Mouse (Mus musculus) megakaryocyte progenitor cell, adult 5-6 weeks (primary cell): ENCODE data around the gene Raly. TPM values are rescaled to one million over a fixed set of nuclear protein-coding genes. Genes with fewer than 3 reads are reported as not detected.
"Not testable (repeated sequence)": the region's sequence is repeated elsewhere in the genome, so short reads cannot be mapped to it uniquely, and the experiment has no call there.

Experiments used
- ATAC-seq: replicated peaks from 2 replicates; pipeline ENCODE4 v1.8.0; 2016; ENCODE audit warnings: mild to moderate bottlenecking, moderate TSS enrichment, inconsistent platforms; ENCODE audit not compliant: poor library complexity
- total RNA-seq, 2 experiments: library from RNA; stranded (forward) in 1 of 2; stranded (reverse) in 1 of 2; fragments of 157-497, 149-512 nt in 1 of 2; fragments of 200-1000 nt in 1 of 2; gene quantifications; 2 replicates each; pipeline versions ENCODE4 v1.2.3 to v1.2.4; 2015 to 2017

Raly gene
- total RNA-seq, 2 experiments from 2014 or later, result 110 to 183 TPM

DNA sequence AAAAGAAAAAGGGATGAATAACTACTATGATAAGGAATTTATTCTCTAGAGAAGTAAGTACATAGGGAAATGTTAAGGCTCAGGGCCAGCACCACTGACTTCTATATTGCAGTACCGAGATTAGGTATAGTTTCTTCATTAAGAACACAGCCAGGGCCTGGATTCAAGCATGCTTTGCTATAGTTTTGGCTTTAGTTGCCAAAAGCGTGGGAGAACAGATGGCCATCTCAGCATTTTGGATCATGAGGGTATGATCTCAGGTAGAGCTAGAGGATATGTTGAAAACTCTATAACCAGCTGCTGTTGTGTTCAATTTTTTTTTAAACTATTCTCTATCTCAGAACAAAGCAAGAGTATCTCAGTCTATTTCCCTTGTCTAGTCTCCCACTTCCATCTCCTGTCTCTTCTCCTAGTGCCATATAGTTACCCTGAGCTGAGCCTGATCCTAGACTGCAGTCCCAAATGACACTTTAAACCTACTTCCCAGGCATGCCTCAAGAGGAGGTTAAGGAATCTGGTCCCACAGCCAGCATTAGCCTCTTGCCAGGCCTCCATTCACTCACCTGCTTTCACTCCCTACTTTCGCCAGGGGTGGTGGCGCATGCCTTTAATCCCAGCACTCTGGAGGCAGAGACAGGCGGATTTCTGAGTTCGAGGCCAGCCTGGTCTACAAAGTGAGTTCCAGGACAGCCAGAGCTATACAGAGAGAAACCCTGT lies 43.4 kb downstream of the Raly start:
- no peak for ATAC-seq

DNA sequence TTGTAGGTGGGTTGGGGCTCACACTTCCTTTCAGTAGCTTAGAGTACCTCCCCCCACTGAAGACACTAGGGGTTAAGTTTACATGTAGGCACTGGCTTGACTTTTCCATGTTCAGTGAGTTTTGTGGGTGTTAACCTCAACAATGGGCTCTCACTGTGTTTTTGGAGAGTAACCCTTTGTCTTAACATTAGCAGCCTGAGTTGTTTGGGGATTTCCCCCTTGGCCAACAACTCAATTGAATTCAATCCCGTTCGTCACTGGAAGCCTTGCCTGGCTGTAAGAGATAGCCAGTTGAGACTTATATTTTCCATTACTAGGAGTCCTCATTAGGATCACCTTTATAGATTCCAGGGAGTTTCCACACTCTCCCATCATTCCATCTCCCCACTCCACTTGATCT lies 45.6 kb downstream of the Raly start:
- ATAC-seq, result no peak

DNA sequence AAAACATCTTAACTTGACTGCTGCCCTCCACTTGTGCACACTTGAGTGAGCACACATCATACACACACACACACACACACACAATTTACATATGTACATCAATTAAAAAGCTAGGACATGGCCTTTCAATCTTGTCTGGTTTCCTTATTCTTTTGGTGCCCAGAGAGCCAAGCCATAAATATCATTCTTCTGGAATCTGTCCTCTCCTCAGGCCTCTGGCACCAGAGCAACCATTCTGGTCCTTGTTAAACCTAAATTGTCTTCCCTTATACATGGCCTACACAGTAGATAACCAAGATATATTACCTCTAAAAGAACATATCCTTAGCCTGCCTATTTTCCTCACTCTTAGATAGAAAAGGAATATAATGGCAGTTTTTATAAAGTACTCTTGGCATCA lies 57.2 kb downstream of the Raly start:
- ATAC-seq, result no peak

DNA sequence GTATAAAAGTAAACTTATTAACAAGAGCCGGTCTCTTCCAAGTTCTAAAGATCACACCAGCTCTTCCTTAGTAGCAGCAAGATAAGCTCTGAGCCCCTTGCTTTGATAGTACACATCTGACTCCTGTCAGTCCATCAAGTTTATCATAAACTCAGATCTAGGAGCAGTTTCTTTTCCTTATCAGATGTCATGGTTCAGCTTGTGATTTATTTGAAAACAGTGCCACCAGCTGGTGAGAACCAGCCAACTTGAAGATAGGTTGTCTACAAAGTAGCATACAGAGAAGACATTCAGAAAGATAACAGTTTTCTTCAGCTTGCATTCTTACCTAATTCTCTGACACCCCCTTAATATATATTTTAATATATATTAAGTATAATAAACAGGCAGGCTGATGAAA lies 64.5 kb downstream of the Raly start:
- 0 out of 2 replicates have a peak, but pooled peaks have one; percentile 44 for ATAC-seq

DNA sequence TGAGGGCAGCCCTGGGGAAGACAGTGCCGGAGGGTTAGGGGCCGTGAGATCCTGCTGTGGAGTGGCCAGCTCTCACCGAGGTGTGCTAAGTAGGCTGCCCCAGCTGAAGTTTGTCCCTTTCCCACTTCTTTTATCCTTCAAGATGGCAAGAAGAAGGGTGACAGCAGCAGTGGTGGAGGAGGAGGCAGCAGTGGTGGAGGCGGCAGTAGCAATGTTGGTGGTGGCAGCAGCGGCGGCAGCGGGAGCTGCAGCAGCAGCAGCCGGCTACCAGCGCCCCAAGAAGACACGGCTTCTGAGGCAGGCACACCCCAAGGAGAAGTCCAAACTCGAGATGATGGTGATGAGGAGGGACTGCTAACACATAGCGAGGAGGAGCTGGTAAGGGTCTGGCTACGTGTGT lies 72.8 kb downstream of the Raly start:
- no peak for ATAC-seq

DNA sequence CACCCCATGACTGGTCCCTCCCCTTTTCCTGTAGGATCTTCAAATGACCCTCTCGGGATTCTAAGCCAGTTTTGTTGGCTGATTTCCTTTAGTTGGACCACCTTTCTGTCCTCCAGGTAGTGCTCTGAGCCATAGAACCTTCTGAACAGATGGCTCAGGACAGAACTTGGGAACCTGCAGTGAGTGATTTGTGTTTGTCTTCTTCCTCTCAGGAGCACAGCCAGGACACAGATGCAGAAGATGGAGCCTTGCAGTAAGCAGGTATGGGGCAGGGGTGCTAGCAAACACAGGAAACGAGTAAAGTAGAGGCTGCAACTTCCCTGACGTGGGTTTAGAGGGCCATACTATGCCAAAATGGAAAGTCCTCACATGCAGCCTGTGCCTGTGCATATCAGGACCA lies 74.8 kb downstream of the Raly start:
- ATAC-seq, result no peak

DNA sequence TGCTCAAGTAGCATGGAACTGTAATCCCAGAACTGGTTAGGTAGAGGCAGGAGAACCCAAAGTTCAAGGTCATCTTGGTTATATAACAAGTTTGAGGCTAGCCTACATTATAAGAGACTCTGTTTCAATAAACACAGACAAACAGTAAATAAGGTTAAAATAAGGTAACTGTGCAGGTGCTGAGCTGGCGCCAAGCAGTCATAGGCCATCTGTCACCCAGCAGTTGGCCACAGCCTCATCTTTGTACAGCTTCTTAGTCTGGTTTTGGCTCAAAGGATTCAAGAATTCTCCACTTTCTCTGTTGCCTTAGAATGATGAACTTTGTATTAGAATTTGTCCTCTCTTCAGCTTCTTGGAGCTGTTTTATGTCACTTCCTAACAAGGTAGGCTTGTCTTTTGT lies 77.2 kb downstream of the Raly start:
- ATAC-seq, result no peak

DNA sequence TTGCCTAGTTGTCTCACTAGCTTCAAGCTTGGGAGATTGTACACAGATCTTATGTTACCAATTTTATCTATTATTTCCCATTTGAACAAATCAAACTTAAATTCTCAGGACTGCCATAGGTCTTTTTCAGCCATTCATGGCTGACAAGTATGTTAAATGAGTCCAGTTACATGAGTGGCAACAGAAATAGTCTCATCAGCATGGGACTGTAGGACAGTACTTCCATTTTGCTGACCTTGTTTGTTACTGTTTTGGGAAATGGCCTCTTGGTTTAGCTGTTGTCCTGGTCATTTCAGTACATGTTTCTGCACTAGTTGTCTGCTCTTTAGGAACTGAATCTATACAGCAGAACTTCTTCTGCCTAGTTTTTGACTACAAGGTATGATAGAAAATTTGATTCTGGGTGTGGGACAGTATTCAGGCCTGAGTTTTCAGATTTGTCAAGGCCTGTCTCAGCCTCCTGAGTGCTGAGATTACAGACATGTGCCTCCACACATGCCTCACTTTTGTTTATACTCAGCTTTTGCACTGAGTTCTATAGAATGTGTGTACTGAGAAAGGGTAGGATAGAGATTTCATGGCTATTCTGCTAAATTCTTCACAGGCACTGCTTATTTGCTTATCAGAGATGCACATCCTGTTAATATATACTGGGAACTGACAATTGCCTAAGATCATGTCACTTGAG lies 79.2 kb downstream of the Raly start:
- ATAC-seq, result no peak

DNA sequence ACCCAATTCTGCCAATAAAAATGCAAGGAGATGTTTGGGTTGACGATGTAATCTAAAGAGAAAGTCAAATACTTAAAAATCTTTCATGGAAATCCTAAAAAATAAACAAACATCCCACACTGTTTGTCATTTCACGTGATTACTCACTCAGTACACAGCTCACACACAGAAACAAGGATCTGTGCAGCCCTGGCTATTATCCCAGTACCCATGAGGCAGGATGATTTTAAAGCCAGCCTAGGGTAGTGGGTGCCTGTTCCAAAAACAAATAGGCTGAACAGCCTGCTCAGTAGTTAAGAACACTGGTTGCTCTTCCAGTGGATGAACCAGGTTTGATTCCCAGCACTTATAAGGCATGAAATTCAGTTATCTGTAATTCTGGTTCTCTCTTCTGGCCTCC lies 85.7 kb downstream of the Raly start:
- ATAC-seq, result no peak

DNA sequence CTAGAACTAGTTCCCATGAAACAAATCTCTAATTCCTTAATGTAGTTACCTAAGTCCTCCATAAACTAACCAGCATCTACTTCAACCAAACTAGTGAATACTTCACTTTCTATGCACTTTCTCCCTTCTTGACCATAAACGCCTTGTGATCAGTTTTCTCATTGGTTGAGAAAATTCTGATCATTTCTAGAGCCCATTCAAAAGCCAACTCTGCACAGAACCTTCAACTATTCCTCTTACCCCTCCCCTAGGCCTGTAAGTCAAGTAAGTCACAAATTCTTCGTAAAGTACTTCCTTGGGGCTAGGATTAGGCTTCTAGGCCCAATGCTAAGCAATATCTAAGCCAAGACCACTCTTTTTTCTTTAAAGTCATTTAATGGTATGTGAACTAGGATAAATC lies 100.7 kb downstream of the Raly start:
- ATAC-seq, result no peak

DNA sequence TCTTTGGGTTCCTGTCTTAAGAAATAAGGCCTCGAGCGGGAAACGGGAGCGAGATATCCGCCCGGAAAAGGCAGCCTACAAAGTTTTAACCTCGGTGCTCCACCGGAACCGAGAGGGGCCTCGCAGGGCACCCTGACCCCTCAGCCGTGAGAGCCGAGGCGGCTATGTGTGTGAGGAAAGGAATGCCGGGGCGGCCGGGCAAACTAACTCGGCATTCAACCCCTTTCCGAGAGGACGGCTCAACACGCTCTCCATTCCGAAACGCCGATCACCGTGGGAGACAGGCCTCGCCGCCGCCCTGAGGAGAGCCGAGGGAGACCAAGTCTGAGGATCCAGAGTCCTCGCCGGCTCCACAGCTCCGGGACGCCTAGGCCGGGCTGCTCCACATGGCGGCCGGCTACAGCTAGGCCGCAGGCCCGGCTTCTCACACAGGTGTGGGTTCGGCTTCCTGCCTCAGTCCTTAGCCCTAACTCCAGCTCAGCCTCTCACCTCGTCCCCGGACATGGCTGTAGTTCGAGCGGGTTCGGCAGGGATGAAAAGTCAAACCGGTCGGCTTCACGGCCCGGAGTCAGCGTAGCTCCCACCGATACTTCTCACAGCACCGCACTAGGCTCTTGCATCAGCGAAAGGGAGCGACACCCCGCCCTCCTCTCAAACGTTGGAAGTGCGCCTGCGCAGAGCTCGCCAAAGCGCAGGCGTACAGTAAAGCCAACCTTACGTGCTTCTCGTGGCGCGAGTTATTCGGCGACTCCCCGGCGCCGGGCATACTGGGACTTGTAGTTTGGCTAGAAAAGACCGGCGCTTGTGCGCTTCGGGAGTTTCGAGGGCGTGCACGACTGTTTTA lies 101.5 kb downstream of the Raly start, which contains the start of gene Eif2s2:
Gene Eif2s2, minus strand, starts transcription at position 735 of the 844 bp plus-strand sequence.
- peak; percentile 97 for ATAC-seq

DNA sequence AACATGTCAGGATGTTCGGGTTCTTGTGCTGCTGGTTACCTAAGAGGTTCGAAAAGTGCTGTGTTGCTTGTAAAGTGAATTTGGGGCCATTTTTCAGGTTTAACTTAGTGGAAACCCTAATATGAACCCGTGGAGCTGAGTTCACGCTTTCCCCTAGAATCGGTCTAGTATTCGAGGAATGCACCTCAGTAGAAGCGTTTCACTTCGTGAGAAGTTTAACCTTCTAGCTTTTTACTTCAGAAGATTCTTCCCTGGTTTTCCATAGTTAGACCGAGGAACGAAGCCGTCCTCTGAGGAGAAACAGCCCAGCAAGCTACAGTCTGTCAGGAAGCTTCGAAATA lies 102.1 kb downstream of the Raly start:
- peak; percentile 16 for ATAC-seq

DNA sequence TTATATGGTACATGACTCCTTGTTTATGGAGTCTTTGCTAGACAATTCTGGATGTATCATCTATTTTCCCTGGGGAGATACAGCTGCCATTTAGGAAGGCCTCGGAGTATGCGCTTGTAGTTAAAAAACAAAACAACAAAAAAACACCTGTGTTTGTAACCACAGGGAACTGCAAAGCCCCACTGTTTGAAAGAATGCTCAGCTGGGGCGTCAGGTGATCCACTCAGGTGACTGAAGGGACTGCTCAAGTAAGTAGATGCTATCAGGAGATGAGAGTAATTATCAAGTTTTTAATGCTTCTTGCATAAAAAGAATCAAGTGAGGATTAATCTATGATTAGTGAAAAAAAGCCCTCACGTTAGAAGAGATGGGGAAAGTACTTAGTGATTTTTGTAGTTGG lies 102.7 kb downstream of the Raly start:
- no peak for ATAC-seq

DNA sequence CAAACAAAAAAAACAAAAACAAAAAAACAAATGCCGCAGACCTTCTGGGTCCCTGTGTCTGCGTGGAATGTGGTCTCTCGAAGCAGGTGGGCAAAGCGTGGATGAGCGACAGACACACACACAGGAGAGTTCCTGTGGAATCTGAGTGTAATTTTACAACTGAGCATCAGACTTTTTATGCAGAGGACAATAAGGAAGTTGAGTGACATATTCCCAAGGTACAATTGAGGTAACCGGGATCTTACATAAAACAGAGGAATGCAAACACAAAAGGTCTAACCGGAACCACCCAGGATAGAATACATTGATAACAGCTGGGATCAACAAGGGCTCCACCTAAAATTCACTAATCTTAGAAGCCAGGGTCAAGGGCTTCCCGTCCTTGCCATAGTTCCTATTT lies 108.1 kb downstream of the Raly start:
- ATAC-seq, result not testable (repeated sequence)

DNA sequence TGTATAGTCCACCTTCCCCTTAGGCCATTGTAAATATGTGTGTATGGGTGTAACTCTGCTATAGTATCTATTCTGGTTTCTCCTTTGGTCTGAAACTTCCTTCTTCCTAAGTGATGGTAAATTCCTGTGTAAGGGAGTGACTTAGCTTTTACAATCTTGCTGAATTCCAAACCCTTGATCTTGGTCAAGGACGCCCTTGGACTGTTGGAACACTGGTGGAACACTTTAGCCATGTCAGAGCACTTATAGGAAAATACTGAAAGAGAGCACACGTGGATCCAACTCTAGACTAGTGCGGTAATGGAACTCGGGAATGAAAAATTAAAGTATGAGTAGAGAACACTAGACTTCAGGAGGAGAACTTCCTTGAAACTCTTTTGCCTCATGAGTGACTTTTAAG lies 108.5 kb downstream of the Raly start:
- not testable (repeated sequence) for ATAC-seq

DNA sequence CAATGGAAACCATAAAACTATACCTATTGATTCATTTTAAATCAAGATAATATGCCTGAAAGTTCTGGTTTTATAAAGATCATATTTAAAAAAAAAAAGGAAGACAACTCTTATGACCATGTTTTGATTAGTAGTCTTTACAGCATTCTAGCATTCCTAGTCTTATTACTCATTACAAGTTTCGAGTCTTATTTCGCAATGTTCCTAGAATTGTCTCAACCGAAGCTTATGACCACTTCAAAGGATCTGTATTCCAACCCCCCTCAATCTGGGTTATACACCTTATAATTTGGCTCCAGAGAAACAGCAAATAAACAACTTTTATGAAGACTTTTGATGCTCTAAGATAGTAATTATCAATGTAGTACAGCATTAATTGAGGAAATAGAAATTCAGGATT lies 111.2 kb downstream of the Raly start:
- no peak; the same call in 1 of the 2 replicates for ATAC-seq

DNA sequence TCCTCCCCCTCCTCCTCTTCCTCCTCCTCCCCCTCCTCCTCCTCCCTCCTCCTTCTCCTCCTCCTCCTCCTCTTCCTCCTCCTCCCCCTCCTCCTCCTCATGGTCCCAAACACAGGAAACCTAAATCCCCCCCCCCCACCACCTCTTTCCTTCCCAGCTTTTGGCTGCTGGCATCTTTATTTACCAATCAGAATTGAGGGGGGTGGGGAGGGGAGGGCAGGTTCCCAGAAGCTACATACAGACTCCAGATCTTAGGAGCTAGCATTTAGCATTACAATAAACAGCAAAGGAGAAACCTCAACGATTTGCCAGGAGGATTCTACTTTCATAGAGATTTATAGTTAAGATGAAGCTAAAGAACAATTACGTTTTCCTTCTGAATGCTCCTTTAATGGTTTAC lies 114.9 kb downstream of the Raly start:
- no peak for ATAC-seq

DNA sequence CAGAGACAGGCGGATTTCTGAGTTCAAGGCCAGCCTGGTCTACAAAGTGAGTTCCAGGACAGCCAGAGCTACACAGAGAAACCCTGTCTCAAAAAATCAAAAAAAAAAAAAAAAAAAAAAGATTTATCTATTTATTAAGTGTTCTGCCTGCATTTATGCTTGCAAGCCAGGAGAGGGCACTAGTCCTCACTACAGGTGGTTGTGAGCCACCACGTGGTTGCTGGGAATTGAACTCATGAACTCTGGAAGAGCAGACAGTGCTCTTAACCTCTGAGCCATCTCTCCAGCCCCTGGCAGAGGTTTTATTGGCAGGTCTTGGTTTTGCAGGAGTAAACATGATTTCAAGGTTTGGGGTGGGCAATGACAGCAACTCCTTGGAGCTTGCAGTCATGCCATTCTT lies 117.3 kb downstream of the Raly start:
- not testable (repeated sequence) for ATAC-seq

DNA sequence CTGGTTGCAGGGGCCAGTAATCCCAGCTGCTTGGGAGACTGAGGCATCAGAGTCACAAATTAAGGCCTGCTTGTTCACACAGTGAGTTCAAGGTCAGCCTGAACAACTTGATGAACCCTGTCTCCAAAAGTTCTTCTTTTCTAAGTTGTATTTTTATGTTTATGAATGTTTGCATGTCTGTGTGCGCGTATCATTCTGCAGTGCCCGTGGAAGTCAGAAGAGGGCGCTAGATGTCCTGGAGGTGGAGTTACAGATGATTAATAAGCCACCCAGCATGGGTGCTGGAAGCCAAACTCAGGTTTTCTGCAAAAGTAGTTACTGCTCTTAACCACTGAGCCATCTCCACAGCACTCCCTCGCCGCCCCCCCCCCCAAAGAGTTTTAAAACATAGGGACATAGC lies 118.9 kb downstream of the Raly start:
- ATAC-seq, result peak; percentile 57; the same call in 1 of the 2 replicates

DNA sequence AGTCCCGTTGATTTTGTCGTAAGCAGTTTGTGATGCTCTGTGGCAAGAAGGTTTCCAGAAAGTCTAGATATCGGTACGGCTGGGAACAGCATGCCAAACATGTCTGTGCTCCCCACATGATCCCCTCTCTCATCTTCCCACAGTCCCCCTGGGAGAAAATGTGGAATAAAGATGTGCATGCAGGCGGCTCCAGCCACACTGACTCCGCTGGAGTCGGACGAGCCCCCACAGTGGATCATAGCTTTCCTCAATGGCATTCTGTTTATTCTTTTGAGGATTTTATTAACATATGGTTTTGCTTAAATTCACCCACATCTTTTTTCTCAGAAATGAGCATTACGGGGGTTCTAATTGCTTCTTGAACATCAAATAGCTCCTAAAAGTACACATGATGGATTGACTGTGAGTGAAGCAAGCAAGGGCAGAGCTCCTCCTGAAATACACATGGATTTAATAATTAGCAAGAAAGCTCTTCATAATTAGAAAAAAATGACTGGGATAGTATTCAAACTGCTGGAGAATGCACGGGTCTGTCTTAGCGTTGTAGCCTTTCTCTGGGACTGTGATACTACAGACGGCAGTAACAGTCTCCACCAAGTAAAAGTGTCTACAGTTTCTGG lies 125.1 kb downstream of the Raly start:
- ATAC-seq, result no peak

DNA sequence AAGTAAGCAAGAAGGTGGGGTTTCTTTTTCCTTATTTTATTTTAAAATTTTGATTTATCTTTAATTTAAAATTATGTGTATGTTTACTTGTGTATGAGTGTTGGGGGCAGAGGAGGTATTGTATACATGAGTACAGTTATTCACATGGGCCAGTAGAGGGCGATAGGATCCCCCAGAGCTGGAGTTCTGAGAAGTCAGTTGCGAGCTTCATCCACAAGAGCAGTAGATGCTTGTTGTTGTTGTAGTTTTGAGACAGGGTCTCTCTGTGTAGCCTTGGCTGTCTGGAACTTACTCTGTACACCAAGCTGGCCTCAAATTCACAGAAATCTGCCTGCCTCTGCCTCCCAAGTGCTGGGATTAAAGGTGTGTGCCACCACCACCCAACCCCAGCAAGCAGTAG lies 125.7 kb downstream of the Raly start:
- peak; percentile 87 for ATAC-seq
